Mouse (Mus musculus) lung, embryonic 14.5 days (tissue): ENCODE measurements around the gene Epn3. TPM values are rescaled to one million over a fixed set of nuclear protein-coding genes. Genes with fewer than 3 reads are reported as not detected.

Source experiments
- ATAC-seq: fragments of 200-750 bp; cut with Nextera tagmentation; 2 replicates; pipeline ENCODE4 v1.8.0; 2017; ENCODE audit warnings: mild to moderate bottlenecking, moderate TSS enrichment, moderate library complexity; ENCODE audit not compliant: insufficient read depth
- DNase-seq: peaks from one replicate; pipeline ENCODE4 v3.0.0-alpha.2; 2015
- H3K27ac ChIP-seq: fragments of 300-500 bp; sonication (generic); 2 replicates; pipeline ENCODE4 v1.5.1; 2014; ENCODE audit warnings: low read depth, mild to moderate bottlenecking, moderate library complexity
- H3K27me3 ChIP-seq: fragments of 300-500 bp; sonication (generic); 2 replicates; pipeline ENCODE4 v1.6.1; 2014; ENCODE audit warnings: low read length, control low read depth; ENCODE audit not compliant: insufficient read depth
- H3K36me3 ChIP-seq: fragments of 300-500 bp; sonication (generic); 2 replicates; pipeline ENCODE4 v1.6.1; 2014; ENCODE audit warnings: control low read depth; ENCODE audit not compliant: insufficient read depth
- H3K4me1 ChIP-seq: fragments of 300-500 bp; sonication (generic); 2 replicates; pipeline ENCODE4 v1.6.1; 2014; ENCODE audit warnings: antibody characterized with exemption, control low read depth; ENCODE audit not compliant: insufficient read depth
- H3K4me2 ChIP-seq: fragments of 300-500 bp; sonication (generic); 2 replicates; pipeline ENCODE4 v1.6.1; 2014; ENCODE audit warnings: mild to moderate bottlenecking
- H3K4me3 ChIP-seq: fragments of 300-500 bp; sonication (generic); 2 replicates; pipeline ENCODE4 v1.5.1; 2014; ENCODE audit warnings: low read depth, low read length
- H3K9ac ChIP-seq: fragments of 300-500 bp; sonication (generic); 2 replicates; pipeline ENCODE4 v1.6.1; 2014
- H3K9me3 ChIP-seq: fragments of 300-500 bp; sonication (generic); 2 replicates; pipeline ENCODE4 v1.6.1; 2016; ENCODE audit warnings: low read depth, low read length, control low read depth
- CTCF ChIP-seq: IDR thresholded peaks from 2 replicates; pipeline ENCODE4 v1.5.1; 2016; ENCODE audit warnings: antibody characterized with exemption, low read depth
- WGBS: fragments of 180-500 bp; shearing (Covaris S2); extraction: QIAGEN DNeasy Blood & Tissue Kit; methylation state at CpG from one replicate; pipeline ENCODE4 v1.1.7; 2014; 5-methylcytosine and 5-hydroxymethylcytosine counted together
- polyA plus RNA-seq: library from polyadenylated mRNA; unstranded; fragments of >200 nt; fragmentation: Nextera tagmentation; extraction: Ambion mirVana; gene quantifications from 2 replicates; pipeline ENCODE4 v1.2.1, GENCODE M21; 2014

Epn3 gene
- polyA plus RNA-seq, 1 experiment from 2014 or later: 15.9 TPM

GRCm38 (mm10) chr11:94543344-94543743, 43.6 kb upstream of the Epn3 start:
- Histone ChIP-seq H3K9ac (no peak overlapping the region), H3K9me3 (no peaks in the 10 kb centered on the region), H3K4me1 (no peaks in the 10 kb centered on the region), H3K4me2 (no peak overlapping the region), H3K36me3 (peaks cover 9% of the 10 kb centered on the region; the same call in 1 of the 2 replicates), H3K4me3 (no peak overlapping the region), H3K27me3 (no peaks in the 10 kb centered on the region), H3K27ac (no peak overlapping the region)
- DNase-seq (no peak), ATAC-seq (no peak)
- no peak for TF ChIP-seq CTCF
- 84% methylated on average over 12 of the region's 12 CpGs for WGBS

- Histone ChIP-seq H3K4me3 (no peak overlapping the region), H3K4me1 (no peaks in the 10 kb centered on the region), H3K9ac (no peak overlapping the region), H3K36me3 (peaks cover 9% of the 10 kb centered on the region; the same call in 1 of the 2 replicates), H3K9me3 (no peaks in the 10 kb centered on the region), H3K4me2 (no peak overlapping the region), H3K27ac (no peak overlapping the region), H3K27me3 (no peaks in the 10 kb centered on the region)
- 81% methylated on average over 4 of the region's 4 CpGs for WGBS
- ATAC-seq: no peak
- no peak for TF ChIP-seq CTCF
- DNase-seq: no peak
Observed at GRCm38 (mm10) chr11:94542400-94542799, 42.6 kb upstream of the Epn3 start.

- Histone ChIP-seq H3K9me3 (no peaks in the 10 kb centered on the region), H3K4me1 (no peaks in the 10 kb centered on the region), H3K27ac (no peak overlapping the region), H3K4me2 (no peak overlapping the region), H3K36me3 (peaks cover 9% of the 10 kb centered on the region; the same call in 1 of the 2 replicates), H3K27me3 (no peaks in the 10 kb centered on the region), H3K4me3 (no peak overlapping the region), H3K9ac (no peak overlapping the region)
- DNase-seq: no peak
- TF ChIP-seq CTCF: no peak
- no peak for ATAC-seq
- 73% methylated on average over 7 of the region's 7 CpGs for WGBS
Observed at GRCm38 (mm10) chr11:94539761-94540160, 40.0 kb upstream of the Epn3 start.

GRCm38 (mm10) chr11:94538733-94539292, 39.0 kb upstream of the Epn3 start:
- ATAC-seq (no peak), DNase-seq (no peak)
- 50% methylated on average over 8 of the region's 8 CpGs for WGBS
- no peaks in the 10 kb centered on the region for H3K27me3 ChIP-seq
- no peak overlapping the region for H3K27ac ChIP-seq
- TF ChIP-seq CTCF: no peak
- H3K9ac ChIP-seq: no peak overlapping the region
- H3K9me3 ChIP-seq: no peaks in the 10 kb centered on the region
- H3K4me3 ChIP-seq: no peak overlapping the region
- H3K36me3 ChIP-seq: peaks cover 9% of the 10 kb centered on the region; the same call in 1 of the 2 replicates
- no peaks in the 10 kb centered on the region for H3K4me1 ChIP-seq
- no peak overlapping the region for H3K4me2 ChIP-seq

GRCm38 (mm10) chr11:94533171-94533570, 33.4 kb upstream of the Epn3 start:
- H3K4me3 ChIP-seq: no peak overlapping the region
- no peak overlapping the region for H3K27ac ChIP-seq
- no peaks in the 10 kb centered on the region for H3K27me3 ChIP-seq
- ATAC-seq: no peak
- no peak for TF ChIP-seq CTCF
- no peaks in the 10 kb centered on the region for H3K36me3 ChIP-seq
- WGBS: 64% methylated on average over 8 of the region's 8 CpGs
- DNase-seq: no peak
- H3K9ac ChIP-seq: no peak overlapping the region
- H3K4me1 ChIP-seq: no peaks in the 10 kb centered on the region
- no peaks in the 10 kb centered on the region for H3K9me3 ChIP-seq
- H3K4me2 ChIP-seq: no peak overlapping the region

- Histone ChIP-seq H3K4me1 (0 out of 2 replicates have a peak, but pooled peaks cover 4% of the 10 kb centered on the region), H3K27ac (no peak overlapping the region), H3K27me3 (no peaks in the 10 kb centered on the region), H3K4me3 (no peak overlapping the region), H3K4me2 (no peak overlapping the region), H3K36me3 (no peaks in the 10 kb centered on the region), H3K9me3 (no peaks in the 10 kb centered on the region), H3K9ac (no peak overlapping the region)
- ATAC-seq: no peak
- no peak for DNase-seq
- TF ChIP-seq CTCF: no peak
- WGBS: 46% methylated on average over 3 of the region's 3 CpGs
Observed at GRCm38 (mm10) chr11:94528879-94529278, 29.1 kb upstream of the Epn3 start.

GRCm38 (mm10) chr11:94526171-94526879, 26.6 kb upstream of the Epn3 start:
- DNase-seq: peak; percentile 55
- TF ChIP-seq CTCF: no peak

More at GRCm38 (mm10) chr11:94526171-94526879, 26.6 kb upstream of the Epn3 start:
- no peak overlapping the region for H3K4me2 ChIP-seq
- no peaks in the 10 kb centered on the region for H3K27me3 ChIP-seq
- 36% methylated on average over 9 of the region's 9 CpGs for WGBS
- no peaks in the 10 kb centered on the region for H3K36me3 ChIP-seq
- ATAC-seq: peak; percentile 60
- no peak overlapping the region for H3K27ac ChIP-seq
- H3K4me1 ChIP-seq: peaks cover 12% of the 10 kb centered on the region
- no peak overlapping the region for H3K9ac ChIP-seq
- H3K4me3 ChIP-seq: no peak overlapping the region
- no peaks in the 10 kb centered on the region for H3K9me3 ChIP-seq
